Mouse (Mus musculus) C2C12 (cell line): ENCODE data around the gene Slit3.

Experiments used
- CEBPB ChIP-seq: IDR thresholded peaks from one replicate; pipeline ENCODE4 v1.6.1; 2011; ENCODE audit warnings: low read depth, mild to moderate bottlenecking, control low read depth, moderate library complexity
- CTCF ChIP-seq: IDR thresholded peaks from one replicate; pipeline ENCODE4 v1.5.1; 2011; ENCODE audit not compliant: control insufficient read depth, insufficient read depth, insufficient read length
- FOSL1 ChIP-seq: IDR thresholded peaks from one replicate; pipeline ENCODE4 v1.8.0; 2011; ENCODE audit warnings: mild to moderate bottlenecking, low read length; ENCODE audit not compliant: poor library complexity, insufficient read depth, severe bottlenecking
- MAX ChIP-seq: IDR thresholded peaks from one replicate; pipeline ENCODE4 v1.6.1; 2011; ENCODE audit warnings: mild to moderate bottlenecking, control low read depth
- MYOD1 ChIP-seq: IDR thresholded peaks from one replicate; pipeline ENCODE4 v1.6.1; 2011; ENCODE audit warnings: low read depth; ENCODE audit not compliant: control insufficient read depth, insufficient read length
- MYOG ChIP-seq: IDR thresholded peaks from one replicate; pipeline ENCODE4 v1.6.1; 2011; ENCODE audit not compliant: control insufficient read depth, insufficient read length; ENCODE audit errors: extremely low read depth
- USF1 ChIP-seq: IDR thresholded peaks from one replicate; pipeline ENCODE4 v1.6.1; 2011; ENCODE audit warnings: low read depth, mild to moderate bottlenecking, control low read depth, moderate library complexity

DNA sequence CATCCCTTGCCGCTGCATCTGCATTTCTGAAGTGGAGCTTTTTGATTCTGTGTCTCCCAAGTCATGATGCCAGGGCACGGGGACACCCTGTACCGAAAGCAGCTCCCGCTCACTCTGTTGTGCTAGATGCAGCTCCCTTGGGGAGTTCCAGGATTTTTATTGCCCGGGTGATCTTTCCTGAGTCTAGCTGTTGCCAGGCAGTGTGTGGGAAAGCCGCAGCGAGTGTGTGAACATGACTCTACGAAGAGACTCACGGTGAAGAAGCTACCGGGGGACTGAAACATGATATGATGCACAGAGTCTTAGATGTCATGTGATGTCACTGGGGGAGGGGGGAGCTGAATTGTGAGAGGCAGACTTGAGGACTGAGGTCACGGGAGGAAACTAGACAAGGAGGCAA, 518.4 kb downstream of the Slit3 start:
- no peak for TF ChIP-seq USF1
- no peak for TF ChIP-seq CTCF
- no peak for TF ChIP-seq MYOG
- no peak for TF ChIP-seq FOSL1
- no peak for TF ChIP-seq MAX
- no peak for TF ChIP-seq CEBPB
- TF ChIP-seq MYOD1: no peak
